Mouse (Mus musculus): ENCODE data around the gene Hcar2. TPM values are rescaled to one million over a fixed set of nuclear protein-coding genes. Genes with fewer than 3 reads are reported as not detected.

Gene Hcar2
- total and polyA plus RNA-seq, 3 experiments: 0.29 to 1.8 TPM; not detected in 1

DNA sequence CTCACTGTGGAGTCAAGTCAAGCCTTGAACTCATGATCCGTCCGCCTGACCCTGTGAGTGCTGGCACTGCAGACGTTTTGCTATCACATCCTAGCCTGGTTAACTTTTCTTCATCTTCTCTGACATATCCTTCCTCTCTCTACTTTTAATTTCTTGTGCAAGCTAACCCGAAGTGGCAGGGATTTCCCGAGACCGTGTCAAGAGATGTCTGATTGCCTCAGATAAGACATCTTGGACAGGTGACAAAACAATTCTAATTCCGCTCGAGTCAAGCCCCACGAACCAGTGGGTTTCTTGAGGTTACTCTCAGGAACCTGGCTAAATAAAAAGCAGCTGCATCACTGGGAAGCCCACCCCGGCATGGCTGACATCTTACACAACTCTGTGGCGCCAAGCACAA, 6.5 kb downstream of the Hcar2 start:
- no peak for DNase-seq
- Histone ChIP-seq H3K79me2 (replicated peaks; ENCODE audit: control insufficient read depth, insufficient read depth, low read length) (no peaks in the 10 kb centered on the region), H3K4me1 (ENCODE audit: control insufficient read depth, insufficient read depth, low read length) (no peaks in the 10 kb centered on the region), H3K27me3 (ENCODE audit: control insufficient read depth, insufficient read depth, low read length) (no peaks in the 10 kb centered on the region), H3K27ac (no peak overlapping the region), H3K36me3 (ENCODE audit: control insufficient read depth, insufficient read depth, low read length) (no peaks in the 10 kb centered on the region), H3K4me3 (no peak overlapping the region), H3K9ac (ENCODE audit: low read depth, low read length) (no peak overlapping the region)
- intact Hi-C loops (cut with DNase I): no loop called here
- TF ChIP-seq POLR2A (IDR thresholded peaks at IDR 0.05; ENCODE audit: insufficient read depth, low read depth, low read length): no peak
- no peak for TF ChIP-seq EP300 (IDR thresholded peaks at IDR 0.05; ENCODE audit: insufficient read depth, low read depth, low read length)
- no peak for TF ChIP-seq CTCF (IDR thresholded peaks at IDR 0.05)
- WGBS: 54% methylated on average over 11 of the region's 11 CpGs

DNA sequence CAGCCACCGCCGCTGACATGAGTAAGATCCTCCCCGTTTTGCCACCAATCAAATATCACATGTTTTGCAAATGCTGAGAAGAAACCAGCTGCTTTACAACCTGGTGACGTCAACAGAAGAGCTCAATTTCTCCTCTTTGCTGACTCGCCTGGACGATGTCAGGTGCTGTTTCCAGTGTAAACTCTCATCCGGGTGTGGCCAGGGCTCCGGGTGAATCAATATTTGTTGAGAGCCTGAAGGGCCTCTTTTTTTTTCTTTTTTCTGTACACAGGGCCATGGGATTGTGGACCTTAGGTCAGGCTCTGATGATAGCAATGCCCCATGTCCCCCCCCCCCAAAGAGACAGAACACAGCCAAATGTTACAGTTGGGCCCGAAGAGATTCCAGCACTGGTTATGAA, 10.8 kb downstream of the Hcar2 start:
- Histone ChIP-seq H3K27me3 (ENCODE audit: control insufficient read depth, insufficient read depth, low read length) (no peaks in the 10 kb centered on the region), H3K4me1 (ENCODE audit: control insufficient read depth, insufficient read depth, low read length) (no peaks in the 10 kb centered on the region), H3K27ac (no peak overlapping the region), H3K9ac (ENCODE audit: low read depth, low read length) (no peak overlapping the region), H3K79me2 (replicated peaks; ENCODE audit: control insufficient read depth, insufficient read depth, low read length) (no peaks in the 10 kb centered on the region), H3K4me3 (no peak overlapping the region), H3K36me3 (ENCODE audit: control insufficient read depth, insufficient read depth, low read length) (no peaks in the 10 kb centered on the region)
- intact Hi-C loops (cut with DNase I): no loop called here
- TF ChIP-seq EP300 (IDR thresholded peaks at IDR 0.05; ENCODE audit: insufficient read depth, low read depth, low read length): no peak
- TF ChIP-seq POLR2A (IDR thresholded peaks at IDR 0.05; ENCODE audit: insufficient read depth, low read depth, low read length): no peak
- TF ChIP-seq CTCF (IDR thresholded peaks at IDR 0.05): no peak
- DNase-seq: no peak
- WGBS: 74% methylated on average over 9 of the region's 9 CpGs

DNA sequence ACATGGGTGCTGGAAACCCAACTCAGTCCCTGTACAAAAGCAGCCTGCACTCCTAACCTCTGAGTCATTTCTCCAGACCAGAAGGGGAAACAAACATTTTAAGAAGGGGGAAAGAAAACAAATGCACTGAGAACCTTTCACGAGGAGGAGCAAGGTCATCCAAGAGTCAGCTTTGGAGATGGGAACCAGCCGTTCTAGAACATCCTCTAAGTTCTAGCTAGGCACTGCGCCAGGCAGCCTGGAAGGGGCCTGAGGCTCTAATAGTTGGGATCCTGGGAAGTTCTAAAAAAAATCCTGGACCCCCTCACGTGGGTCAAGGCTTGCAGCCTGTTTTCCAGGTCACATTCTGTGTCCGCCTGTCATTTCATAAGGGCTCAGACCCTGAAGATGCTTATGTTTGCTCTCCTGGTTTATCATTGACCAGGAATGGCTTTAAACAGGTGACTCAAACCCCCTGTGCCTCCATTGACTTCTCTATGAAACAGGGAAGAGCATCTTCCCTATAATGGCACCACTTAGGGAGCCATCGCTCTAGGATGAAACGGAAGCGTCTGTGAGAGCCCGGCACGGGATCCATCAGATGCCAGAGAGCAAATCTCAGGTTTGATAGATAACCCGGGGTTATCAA, 11.3 kb downstream of the Hcar2 start:
- Histone ChIP-seq H3K9ac (ENCODE audit: low read depth, low read length) (no peak overlapping the region), H3K79me2 (replicated peaks; ENCODE audit: control insufficient read depth, insufficient read depth, low read length) (no peaks in the 10 kb centered on the region), H3K27ac (no peak overlapping the region), H3K27me3 (ENCODE audit: control insufficient read depth, insufficient read depth, low read length) (no peaks in the 10 kb centered on the region), H3K4me1 (ENCODE audit: control insufficient read depth, insufficient read depth, low read length) (no peaks in the 10 kb centered on the region), H3K4me3 (no peak overlapping the region), H3K36me3 (ENCODE audit: control insufficient read depth, insufficient read depth, low read length) (no peaks in the 10 kb centered on the region)
- 75% methylated on average over 11 of the region's 11 CpGs for WGBS
- no peak for TF ChIP-seq EP300 (IDR thresholded peaks at IDR 0.05; ENCODE audit: insufficient read depth, low read depth, low read length)
- TF ChIP-seq CTCF (IDR thresholded peaks at IDR 0.05): no peak
- TF ChIP-seq POLR2A (IDR thresholded peaks at IDR 0.05; ENCODE audit: insufficient read depth, low read depth, low read length): no peak
- intact Hi-C loops (cut with DNase I): no loop called here
- no peak for DNase-seq

DNA sequence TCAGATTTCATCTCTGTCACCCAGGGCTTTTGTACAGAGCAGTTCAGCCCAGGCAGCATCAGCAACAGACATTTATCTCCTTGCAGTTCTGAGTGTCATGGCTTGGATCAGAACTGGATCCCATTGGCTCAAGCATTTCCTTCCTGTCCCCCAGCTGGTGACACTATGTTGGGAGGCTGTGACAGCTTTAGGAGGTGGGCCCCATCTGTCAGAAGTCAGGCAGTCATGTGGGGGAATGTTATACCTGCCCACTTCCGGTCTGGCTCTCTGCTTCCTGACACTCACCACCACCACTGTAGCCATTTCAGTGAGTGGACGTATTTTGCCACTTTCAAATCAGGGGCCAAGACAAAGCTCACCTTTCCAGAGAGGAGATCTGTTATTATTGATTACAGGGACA, 13.9 kb downstream of the Hcar2 start:
- no peak overlapping the region for H3K27ac ChIP-seq
- no peaks in the 10 kb centered on the region for H3K79me2 ChIP-seq (replicated peaks; ENCODE audit: control insufficient read depth, insufficient read depth, low read length)
- intact Hi-C loops (cut with DNase I): no loop called here
- DNase-seq: no peak
- H3K4me3 ChIP-seq: no peak overlapping the region
- H3K4me1 ChIP-seq (ENCODE audit: control insufficient read depth, insufficient read depth, low read length): no peaks in the 10 kb centered on the region
- TF ChIP-seq POLR2A (IDR thresholded peaks at IDR 0.05; ENCODE audit: insufficient read depth, low read depth, low read length) (no peak), EP300 (IDR thresholded peaks at IDR 0.05; ENCODE audit: insufficient read depth, low read depth, low read length) (no peak), CTCF (IDR thresholded peaks at IDR 0.05) (no peak)
- 20% methylated on average over 2 of the region's 2 CpGs for WGBS
- H3K27me3 ChIP-seq (ENCODE audit: control insufficient read depth, insufficient read depth, low read length): no peaks in the 10 kb centered on the region
- H3K36me3 ChIP-seq (ENCODE audit: control insufficient read depth, insufficient read depth, low read length): no peaks in the 10 kb centered on the region
- H3K9ac ChIP-seq (ENCODE audit: low read depth, low read length): no peak overlapping the region

DNA sequence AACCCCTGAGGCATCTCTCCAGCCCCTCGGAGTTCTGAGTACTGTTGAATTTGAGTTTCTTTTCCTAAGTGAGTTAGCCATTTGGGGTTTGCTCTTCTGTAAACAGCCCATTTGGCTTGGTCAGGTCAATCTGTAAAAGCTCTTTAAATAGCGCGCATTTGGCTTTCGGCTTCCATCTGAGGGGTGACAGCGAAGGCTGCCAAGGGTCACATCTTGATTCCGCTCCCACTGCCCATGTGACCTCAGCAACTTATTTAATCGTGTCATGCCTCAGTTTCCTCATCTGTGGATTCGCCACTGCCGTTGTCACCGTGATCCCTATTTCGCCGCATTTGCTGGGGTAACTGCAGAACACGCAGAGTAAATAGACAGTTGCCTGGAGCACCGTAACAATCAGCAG, 21.0 kb downstream of the Hcar2 start:
- intact Hi-C loops (cut with DNase I): no loop called here
- 87% methylated on average over 14 of the region's 14 CpGs for WGBS
- H3K27me3 ChIP-seq (ENCODE audit: control insufficient read depth, insufficient read depth, low read length): no peaks in the 10 kb centered on the region
- no peak overlapping the region for H3K27ac ChIP-seq
- no peaks in the 10 kb centered on the region for H3K79me2 ChIP-seq (replicated peaks; ENCODE audit: control insufficient read depth, insufficient read depth, low read length)
- H3K36me3 ChIP-seq (ENCODE audit: control insufficient read depth, insufficient read depth, low read length): no peaks in the 10 kb centered on the region
- H3K4me1 ChIP-seq (ENCODE audit: control insufficient read depth, insufficient read depth, low read length): no peaks in the 10 kb centered on the region
- no peak for TF ChIP-seq CTCF (IDR thresholded peaks at IDR 0.05)
- no peak for TF ChIP-seq POLR2A (IDR thresholded peaks at IDR 0.05; ENCODE audit: insufficient read depth, low read depth, low read length)
- no peak overlapping the region for H3K4me3 ChIP-seq
- H3K9ac ChIP-seq (ENCODE audit: low read depth, low read length): no peak overlapping the region
- DNase-seq: no peak

DNA sequence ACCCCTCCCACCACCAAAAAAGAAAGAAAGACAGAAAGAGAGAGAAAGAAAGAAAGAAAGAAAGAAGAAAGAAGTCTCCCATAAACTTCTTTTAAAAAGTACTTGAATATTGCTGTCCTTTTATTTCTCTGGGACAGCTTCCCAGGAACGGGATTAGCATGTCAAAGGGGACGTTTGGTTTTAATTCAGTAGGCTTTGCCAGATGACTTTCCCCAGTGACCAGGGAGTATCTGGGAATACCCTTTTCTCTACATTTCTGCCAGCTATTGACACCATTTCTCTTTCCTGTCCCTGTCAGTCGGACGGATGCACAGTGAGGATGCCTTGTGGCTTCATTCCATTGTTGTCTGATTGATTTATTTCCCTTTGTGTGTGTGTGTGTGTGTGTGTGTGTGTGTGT, 21.5 kb downstream of the Hcar2 start:
- 39% methylated on average over 4 of the region's 4 CpGs for WGBS
- intact Hi-C loops (cut with DNase I): no loop called here
- no peak overlapping the region for H3K9ac ChIP-seq (ENCODE audit: low read depth, low read length)
- no peaks in the 10 kb centered on the region for H3K36me3 ChIP-seq (ENCODE audit: control insufficient read depth, insufficient read depth, low read length)
- TF ChIP-seq POLR2A (IDR thresholded peaks at IDR 0.05; ENCODE audit: insufficient read depth, low read depth, low read length): no peak
- TF ChIP-seq EP300 (IDR thresholded peaks at IDR 0.05; ENCODE audit: insufficient read depth, low read depth, low read length): no peak
- TF ChIP-seq CTCF (IDR thresholded peaks at IDR 0.05): no peak
- H3K4me3 ChIP-seq: no peak overlapping the region
- H3K27me3 ChIP-seq (ENCODE audit: control insufficient read depth, insufficient read depth, low read length): no peaks in the 10 kb centered on the region
- H3K79me2 ChIP-seq (replicated peaks; ENCODE audit: control insufficient read depth, insufficient read depth, low read length): no peaks in the 10 kb centered on the region
- H3K4me1 ChIP-seq (ENCODE audit: control insufficient read depth, insufficient read depth, low read length): no peaks in the 10 kb centered on the region
- H3K27ac ChIP-seq: no peak overlapping the region
- no peak for DNase-seq

Data from heart, adult 2 months (tissue).